Mouse (Mus musculus): ENCODE measurements around the gene Hsf5.

The Hsf5 gene

GRCm38 (mm10) chr11:87616790-87617474, at the start of gene Hsf5:
Gene Hsf5, plus strand, starts transcription at chr11:87617164.
- no peak for DNase-seq

- DNase-seq = no peak
Observed at GRCm38 (mm10) chr11:87568255-87568953, 48.6 kb upstream of the Hsf5 start, which contains the start of gene Sept4. Gene Sept4, plus strand, starts transcription at chr11:87568903.

- no peak for DNase-seq
Observed at GRCm38 (mm10) chr11:87570743-87571142, 46.2 kb upstream of the Hsf5 start.

- no peak for DNase-seq
Observed at GRCm38 (mm10) chr11:87571361-87571950, 45.5 kb upstream of the Hsf5 start.

- DNase-seq = no peak
Observed at GRCm38 (mm10) chr11:87573751-87574150, 43.2 kb upstream of the Hsf5 start.

GRCm38 (mm10) chr11:87574520-87575180, 42.3 kb upstream of the Hsf5 start:
- no peak for DNase-seq

- peak; percentile 35 for DNase-seq
Observed at GRCm38 (mm10) chr11:87577601-87578248, 39.2 kb upstream of the Hsf5 start.

GRCm38 (mm10) chr11:87578249-87578962, 38.6 kb upstream of the Hsf5 start:
- DNase-seq = peak; percentile 79

- no peak for DNase-seq
Observed at GRCm38 (mm10) chr11:87578963-87579601, 37.9 kb upstream of the Hsf5 start.

GRCm38 (mm10) chr11:87579713-87580112, 37.3 kb upstream of the Hsf5 start:
- no peak for DNase-seq

- DNase-seq = no peak
Observed at GRCm38 (mm10) chr11:87580543-87581085, 36.4 kb upstream of the Hsf5 start.

GRCm38 (mm10) chr11:87581161-87581865, 35.7 kb upstream of the Hsf5 start:
- DNase-seq = no peak

- DNase-seq = peak; percentile 73
Observed at GRCm38 (mm10) chr11:87581933-87582710, 34.8 kb upstream of the Hsf5 start.

GRCm38 (mm10) chr11:87583291-87584034, 33.5 kb upstream of the Hsf5 start:
- DNase-seq = no peak

- no peak for DNase-seq
Observed at GRCm38 (mm10) chr11:87584711-87585505, 32.1 kb upstream of the Hsf5 start.

- no peak for DNase-seq
Observed at GRCm38 (mm10) chr11:87587211-87587874, 29.6 kb upstream of the Hsf5 start.

GRCm38 (mm10) chr11:87589605-87590004, 27.4 kb upstream of the Hsf5 start:
- DNase-seq = no peak
